Mouse (Mus musculus) C2C12 (cell line): ENCODE results near the gene B3gnt4. TPM values are rescaled to one million over a fixed set of nuclear protein-coding genes. Genes with fewer than 3 reads are reported as not detected.
"Not testable (repeated sequence)": the region's sequence is repeated elsewhere in the genome, so short reads cannot be mapped to it uniquely, and the experiment has no call there.

Source experiments
- H3K27me3 ChIP-seq: one replicate; pipeline ENCODE4 v1.6.1; 2011; ENCODE audit not compliant: control insufficient read depth, insufficient read depth, insufficient read length
- H3K36me3 ChIP-seq: one replicate; pipeline ENCODE4 v1.6.1; 2011; ENCODE audit not compliant: control insufficient read depth, insufficient read depth
- H3K4me3 ChIP-seq: one replicate; pipeline ENCODE4 v1.5.1; 2011; ENCODE audit warnings: mild to moderate bottlenecking, control low read depth; ENCODE audit not compliant: poor library complexity, insufficient read depth, severe bottlenecking
- H3K79me2 ChIP-seq: one replicate; pipeline ENCODE4 v1.6.1; 2011; ENCODE audit not compliant: control insufficient read depth, insufficient read depth
- H3K79me3 ChIP-seq: one replicate; pipeline ENCODE4 v1.6.1; 2011; ENCODE audit warnings: low read depth, control low read depth
- H3ac ChIP-seq: one replicate; pipeline ENCODE3; 2011; ENCODE audit warnings: low read depth; ENCODE audit not compliant: control insufficient read depth, insufficient read length
- CEBPB ChIP-seq: IDR thresholded peaks from one replicate; pipeline ENCODE4 v1.6.1; 2011; ENCODE audit warnings: low read depth, mild to moderate bottlenecking, control low read depth, moderate library complexity
- CTCF ChIP-seq: IDR thresholded peaks from one replicate; pipeline ENCODE4 v1.5.1; 2011; ENCODE audit not compliant: control insufficient read depth, insufficient read depth, insufficient read length
- FOSL1 ChIP-seq: IDR thresholded peaks from one replicate; pipeline ENCODE4 v1.8.0; 2011; ENCODE audit warnings: mild to moderate bottlenecking, low read length; ENCODE audit not compliant: poor library complexity, insufficient read depth, severe bottlenecking
- MAX ChIP-seq: IDR thresholded peaks from one replicate; pipeline ENCODE4 v1.6.1; 2011; ENCODE audit warnings: mild to moderate bottlenecking, control low read depth
- MYOD1 ChIP-seq: IDR thresholded peaks from one replicate; pipeline ENCODE4 v1.6.1; 2011; ENCODE audit warnings: low read depth; ENCODE audit not compliant: control insufficient read depth, insufficient read length
- MYOG ChIP-seq: IDR thresholded peaks from one replicate; pipeline ENCODE4 v1.6.1; 2011; ENCODE audit not compliant: control insufficient read depth, insufficient read length; ENCODE audit errors: extremely low read depth
- USF1 ChIP-seq: IDR thresholded peaks from one replicate; pipeline ENCODE4 v1.6.1; 2011; ENCODE audit warnings: low read depth, mild to moderate bottlenecking, control low read depth, moderate library complexity
- polyA plus RNA-seq: library from polyadenylated mRNA; unstranded; fragments of >200 nt; fragmentation: generic; extraction: Trizol; gene quantifications from one replicate; pipeline ENCODE4 v1.2.1, GENCODE M21; 2012; ENCODE audit warnings: missing spikeins

B3gnt4 gene
- polyA plus RNA-seq, 1 experiment: 0.33 TPM

DNA sequence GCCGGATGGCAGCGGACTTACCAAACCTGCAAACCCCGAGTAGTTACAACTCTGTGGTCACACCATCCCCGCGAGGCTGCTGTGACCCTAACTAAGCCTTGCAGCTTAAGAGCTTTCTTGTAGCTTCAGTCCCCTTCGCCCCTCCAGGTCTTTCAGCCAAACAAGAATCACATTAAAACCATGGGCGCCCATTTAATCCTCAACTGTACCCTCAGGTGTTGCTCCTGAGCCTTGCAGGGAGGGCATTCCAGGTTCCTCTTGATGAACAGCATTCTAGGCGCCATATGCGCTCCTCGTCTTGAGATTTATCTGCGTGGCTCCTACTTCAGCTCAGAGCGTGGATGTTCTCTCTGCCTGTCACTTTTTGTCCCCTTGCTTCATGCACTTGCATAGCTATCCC lies 1.3 kb upstream of the B3gnt4 start:
- H3ac ChIP-seq: no peak overlapping the region
- H3K79me3 ChIP-seq: no peaks in the 10 kb centered on the region
- H3K4me3 ChIP-seq: no peak overlapping the region
- H3K79me2 ChIP-seq: no peaks in the 10 kb centered on the region
- peaks cover 7% of the 10 kb centered on the region for H3K27me3 ChIP-seq
- no peaks in the 10 kb centered on the region for H3K36me3 ChIP-seq
- TF ChIP-seq CEBPB: no peak
- no peak for TF ChIP-seq FOSL1
- no peak for TF ChIP-seq MYOD1
- no peak for TF ChIP-seq CTCF
- no peak for TF ChIP-seq USF1
- TF ChIP-seq MAX: no peak
- no peak for TF ChIP-seq MYOG

DNA sequence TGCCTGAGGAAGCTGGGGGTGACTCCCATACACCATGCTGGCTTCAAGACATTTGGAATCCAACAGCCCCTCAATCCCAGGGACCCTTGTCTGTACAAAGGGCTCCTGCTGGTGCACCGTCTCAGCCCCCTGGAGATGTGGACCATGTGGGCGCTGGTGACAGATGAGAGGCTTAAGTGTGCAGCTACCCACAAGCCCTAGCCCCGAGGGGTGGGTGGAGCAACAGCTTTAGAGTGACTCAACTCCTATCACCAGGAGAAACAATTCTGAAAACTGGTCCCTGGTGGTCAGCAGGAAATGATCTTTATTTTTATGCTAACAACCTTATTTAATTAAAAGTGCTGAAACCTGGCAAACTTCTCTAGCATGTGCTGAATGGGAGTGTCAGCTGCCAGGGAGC lies 1.2 kb downstream of the B3gnt4 start:
- H3K4me3 ChIP-seq, H3K27me3 ChIP-seq, H3K79me3 ChIP-seq, H3K79me2 ChIP-seq, H3ac ChIP-seq, H3K36me3 ChIP-seq: not testable (repeated sequence)

DNA sequence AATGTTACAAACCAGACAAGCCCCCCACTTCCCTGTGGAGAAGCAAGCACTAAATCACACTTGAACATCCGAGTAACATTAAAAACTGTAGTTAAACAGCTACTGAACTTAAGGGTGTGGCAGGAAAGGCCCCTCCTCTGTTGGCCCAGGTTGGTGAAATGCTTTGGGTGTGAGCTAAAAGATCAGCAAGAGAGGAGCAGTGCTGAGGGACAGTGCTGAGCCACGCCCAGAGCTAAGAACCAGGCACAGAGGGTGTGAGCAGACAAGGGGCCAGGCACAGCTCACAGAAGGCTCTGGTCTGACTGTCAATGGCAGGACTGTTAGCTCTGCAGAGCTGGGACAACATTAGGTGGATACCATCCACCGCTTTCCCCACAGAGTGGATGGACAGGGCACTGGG lies 1.8 kb downstream of the B3gnt4 start:
- H3K79me2 ChIP-seq: no peaks in the 10 kb centered on the region
- H3K4me3 ChIP-seq: no peak overlapping the region
- no peaks in the 10 kb centered on the region for H3K79me3 ChIP-seq
- H3ac ChIP-seq: no peak overlapping the region
- no peak for TF ChIP-seq CTCF
- peaks cover 5% of the 10 kb centered on the region for H3K27me3 ChIP-seq
- peaks cover 3% of the 10 kb centered on the region for H3K36me3 ChIP-seq

DNA sequence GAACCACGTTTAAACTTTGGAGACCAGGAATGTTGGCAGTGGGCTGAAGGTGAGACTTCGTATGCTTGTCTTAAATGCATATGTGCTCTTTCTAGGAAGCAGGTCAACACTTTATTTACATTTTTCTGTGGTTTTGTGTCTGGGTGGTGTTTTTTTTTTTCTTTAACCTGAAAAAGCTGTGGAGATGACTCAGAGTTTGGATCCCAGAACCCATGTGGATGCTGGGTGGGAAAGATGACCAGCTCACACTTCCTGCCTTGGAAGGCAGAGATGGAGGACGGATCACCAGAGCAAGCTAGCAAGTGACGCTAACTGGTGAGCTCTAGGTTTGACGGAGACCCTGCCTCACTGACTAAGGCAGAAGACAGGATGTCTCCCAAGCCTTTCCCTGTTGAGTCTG lies 4.6 kb downstream of the B3gnt4 start:
- H3ac ChIP-seq: no peak overlapping the region
- H3K79me2 ChIP-seq: no peaks in the 10 kb centered on the region
- TF ChIP-seq MYOG (no peak), CTCF (no peak), MYOD1 (no peak), USF1 (no peak), CEBPB (no peak), FOSL1 (no peak), MAX (no peak)
- no peak overlapping the region for H3K4me3 ChIP-seq
- no peaks in the 10 kb centered on the region for H3K79me3 ChIP-seq
- no peaks in the 10 kb centered on the region for H3K27me3 ChIP-seq
- peaks cover 12% of the 10 kb centered on the region for H3K36me3 ChIP-seq

DNA sequence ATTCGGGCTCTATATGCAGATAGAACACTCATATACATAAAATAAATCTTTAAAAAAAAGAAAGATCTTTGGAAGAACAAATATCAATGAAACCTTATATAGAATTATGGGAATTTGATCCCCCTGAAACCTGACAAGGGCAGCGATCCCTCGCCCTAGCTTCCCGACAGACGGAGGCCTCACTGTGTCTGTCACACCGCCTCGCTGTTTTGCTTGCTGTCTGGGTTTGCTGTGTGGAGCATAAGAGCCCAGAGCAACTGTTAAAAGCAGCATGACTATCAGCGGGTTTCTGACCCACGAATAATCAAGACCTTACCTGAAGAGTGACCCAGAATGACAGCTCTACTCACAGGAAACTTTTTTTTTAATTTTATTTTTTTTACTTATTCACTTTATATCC lies 10.4 kb downstream of the B3gnt4 start:
- no peak overlapping the region for H3ac ChIP-seq
- H3K36me3 ChIP-seq: peaks cover 9% of the 10 kb centered on the region
- no peak for TF ChIP-seq CTCF
- no peak for TF ChIP-seq USF1
- no peak for TF ChIP-seq MYOD1
- no peak for TF ChIP-seq MAX
- no peak for TF ChIP-seq CEBPB
- TF ChIP-seq MYOG: no peak
- no peak for TF ChIP-seq FOSL1
- H3K27me3 ChIP-seq: no peaks in the 10 kb centered on the region
- H3K4me3 ChIP-seq: no peak overlapping the region
- peaks cover 6% of the 10 kb centered on the region for H3K79me3 ChIP-seq
- peaks cover 15% of the 10 kb centered on the region for H3K79me2 ChIP-seq

DNA sequence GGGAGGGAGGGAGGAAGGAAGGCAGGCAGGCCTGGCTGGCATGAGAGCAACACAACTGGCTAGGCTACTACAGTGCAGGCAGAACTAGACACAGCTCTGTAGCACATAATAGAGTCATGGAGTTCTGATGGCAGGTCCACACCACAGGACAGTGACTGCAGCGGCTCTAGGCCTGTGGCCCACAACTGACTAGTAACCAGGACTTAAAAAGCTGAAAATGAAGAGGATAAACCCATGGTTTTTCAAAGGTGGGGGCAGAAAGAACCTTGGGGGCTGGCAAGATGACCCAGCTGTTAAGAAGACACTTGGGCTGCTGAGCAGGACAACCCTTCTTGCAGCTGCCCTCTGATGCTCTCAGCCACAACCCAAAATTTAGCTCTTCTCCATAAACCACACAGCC lies 11.4 kb downstream of the B3gnt4 start:
- TF ChIP-seq CEBPB: no peak
- TF ChIP-seq MYOD1: no peak
- no peak for TF ChIP-seq MYOG
- no peak for TF ChIP-seq MAX
- TF ChIP-seq CTCF: no peak
- no peak for TF ChIP-seq USF1
- no peak for TF ChIP-seq FOSL1
- Histone ChIP-seq H3K27me3 (no peaks in the 10 kb centered on the region), H3K4me3 (no peak overlapping the region), H3K79me2 (peaks cover 15% of the 10 kb centered on the region), H3ac (no peak overlapping the region), H3K36me3 (peaks cover 9% of the 10 kb centered on the region), H3K79me3 (peaks cover 6% of the 10 kb centered on the region)
